Mouse (Mus musculus) CH12.LX (cell line): ENCODE results near the gene Srrm3.

ENCODE experiments used
- CTCF ChIP-seq, 2 experiments: IDR thresholded peaks in 1 of 2; conservative IDR thresholded peaks in 1 of 2; 2 replicates each; pipeline ENCODE4 v1.5.1; 2011 to 2012; ENCODE audit warnings: low read depth in 2 of 2, low read length in 2 of 2, improper control_type of control experiment in 1 of 2, inconsistent platforms in 1 of 2, mild to moderate bottlenecking in 1 of 2, moderate library complexity in 1 of 2
- ELF1 ChIP-seq: IDR thresholded peaks from 2 replicates; pipeline ENCODE4 v1.6.1; 2014; ENCODE audit warnings: low read depth, mild to moderate bottlenecking, inconsistent platforms, low read length, improper control_type of control experiment
- POLR2A ChIP-seq: IDR thresholded peaks from 2 replicates; pipeline ENCODE4 v1.6.1; 2011; ENCODE audit warnings: low read depth, mild to moderate bottlenecking, improper control_type of control experiment, low read length
- POLR2AphosphoS2 ChIP-seq: IDR thresholded peaks from 2 replicates; pipeline ENCODE4 v1.6.1; 2011; ENCODE audit warnings: low read depth, low read length, improper control_type of control experiment
- USF2 ChIP-seq: conservative IDR thresholded peaks from 2 replicates; pipeline ENCODE4 v1.6.1; 2011; ENCODE audit warnings: low read depth, low read length, improper control_type of control experiment

- TF ChIP-seq POLR2AphosphoS2 (no peak), USF2 (no peak), POLR2A (no peak), ELF1 (no peak), CTCF (conservative IDR thresholded peaks at IDR 0.05 in 1 of 2, IDR thresholded peaks at IDR 0.05 in 1 of 2; ENCODE audit: low read depth in 2 of 2, low read length in 2 of 2) (no peak)
Observed at GRCm38 (mm10) chr5:135822316-135822944, 15.7 kb downstream of the Srrm3 start.
